Mouse (Mus musculus) megakaryocyte, embryonic 14.5 days (primary cell): ENCODE measurements around the gene Gm3194. TPM values are rescaled to one million over a fixed set of nuclear protein-coding genes. Genes with fewer than 3 reads are reported as not detected.
"Not testable (repeated sequence)": the region's sequence is repeated elsewhere in the genome, so short reads cannot be mapped to it uniquely, and the experiment has no call there.

Source experiments
- H3K27me3 ChIP-seq: replicated peaks from 2 replicates; pipeline ENCODE3; 2012; ENCODE audit warnings: inconsistent platforms
- H3K36me3 ChIP-seq: replicated peaks from 2 replicates; pipeline ENCODE3; 2012; ENCODE audit warnings: low read length, inconsistent platforms, mixed read lengths
- H3K4me1 ChIP-seq: 2 replicates; pipeline ENCODE4 v1.6.1; 2012; ENCODE audit warnings: inconsistent platforms
- H3K4me3 ChIP-seq: replicated peaks from 2 replicates; pipeline ENCODE3; 2012; ENCODE audit warnings: moderate library complexity, mild to moderate bottlenecking, inconsistent platforms
- H3K9me3 ChIP-seq: 2 replicates; pipeline ENCODE4 v1.6.1; 2012; ENCODE audit warnings: inconsistent platforms
- polyA plus RNA-seq: library from polyadenylated mRNA; stranded (reverse); fragments of >175 nt; gene quantifications from 2 replicates; pipeline ENCODE4 v1.2.3, GENCODE M21; 2012; ENCODE audit warnings: low replicate concordance; ENCODE audit not compliant: insufficient read depth

The Gm3194 gene
- polyA plus RNA-seq = not detected in 2 replicates

DNA sequence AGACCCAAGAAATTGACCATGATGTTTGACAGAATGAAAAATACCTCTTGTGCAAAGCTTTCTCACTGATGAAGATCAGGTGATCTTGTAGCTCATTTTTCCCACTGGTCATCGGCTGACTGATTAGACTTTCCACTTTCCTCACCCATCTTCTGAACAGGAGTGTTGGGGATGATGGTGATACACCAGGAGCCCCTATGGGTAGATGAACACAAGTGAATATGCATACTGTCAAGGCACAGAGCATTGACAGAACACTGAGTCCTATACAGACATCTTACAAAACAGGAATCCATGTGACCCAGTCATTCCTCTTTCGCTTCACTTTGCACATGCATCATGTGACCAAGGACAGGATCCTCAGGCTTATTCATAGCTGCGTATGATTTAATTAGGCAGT is at the start of gene Gm3194:
Gene Gm3194, minus strand, starts transcription at position 101 of the 400 bp plus-strand sequence.
- not testable (repeated sequence) for H3K27me3 ChIP-seq, H3K4me1 ChIP-seq, H3K9me3 ChIP-seq, H3K36me3 ChIP-seq, H3K4me3 ChIP-seq

GRCm38 (mm10) chr14:5501374-5501773 is 46.1 kb upstream of the Gm3194 start, which contains the start of gene Gm3488:
Gm3488 (plus strand) TSS chr14:5501674.
- not testable (repeated sequence) for H3K4me3 ChIP-seq, H3K9me3 ChIP-seq, H3K36me3 ChIP-seq, H3K27me3 ChIP-seq, H3K4me1 ChIP-seq

DNA sequence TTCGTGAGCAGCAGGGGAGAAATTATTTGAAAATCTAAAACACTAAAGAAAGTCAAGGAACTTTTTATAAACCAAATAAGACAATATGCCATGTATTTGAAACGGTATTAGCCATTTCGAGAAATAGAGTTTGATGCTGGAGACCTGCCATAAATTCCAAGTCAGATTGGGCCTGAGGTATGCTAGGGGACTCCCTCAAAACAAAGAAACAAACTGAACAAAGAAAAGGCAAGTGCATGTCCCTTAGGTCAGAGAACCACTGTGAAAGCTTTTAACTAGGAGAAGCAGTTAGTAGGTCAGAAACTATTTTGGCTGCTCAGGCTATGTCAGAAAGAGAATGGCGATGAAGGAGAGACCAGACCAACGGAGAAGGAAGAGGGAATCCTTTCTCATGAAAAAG is 28.6 kb upstream of the Gm3194 start, which contains the start of gene Gm3187:
Gene Gm3187, plus strand, starts transcription at position 301 of the 400 bp plus-strand sequence.
- not testable (repeated sequence) for H3K9me3 ChIP-seq, H3K36me3 ChIP-seq, H3K27me3 ChIP-seq, H3K4me3 ChIP-seq, H3K4me1 ChIP-seq

DNA sequence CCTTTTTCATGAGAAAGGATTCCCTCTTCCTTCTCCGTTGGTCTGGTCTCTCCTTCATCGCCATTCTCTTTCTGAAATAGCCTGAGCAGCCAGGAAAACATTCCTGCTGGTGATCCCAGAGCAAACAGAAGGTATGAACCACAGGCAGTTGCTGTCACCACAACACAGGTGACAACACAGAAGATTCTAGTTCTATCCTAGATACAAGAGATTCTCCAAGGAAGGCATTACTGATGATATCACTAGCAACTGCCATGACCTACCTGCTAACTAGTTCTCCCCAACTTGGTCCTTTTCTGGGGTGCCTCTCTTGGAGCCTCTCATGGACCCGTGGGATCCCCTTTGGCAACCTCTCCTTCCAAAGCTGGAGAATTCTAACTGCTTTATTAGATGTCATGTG is 22.5 kb upstream of the Gm3194 start, which contains the start of gene Gm8246:
Gene Gm8246, minus strand, starts transcription at position 101 of the 400 bp plus-strand sequence.
- not testable (repeated sequence) for H3K4me1 ChIP-seq, H3K27me3 ChIP-seq, H3K4me3 ChIP-seq, H3K9me3 ChIP-seq, H3K36me3 ChIP-seq

- not testable (repeated sequence) for H3K27me3 ChIP-seq, H3K4me1 ChIP-seq, H3K9me3 ChIP-seq, H3K36me3 ChIP-seq, H3K4me3 ChIP-seq
These were observed 5.2 kb upstream of the Gm3194 start for GRCm38 (mm10) chr14:5460469-5460868.

GRCm38 (mm10) chr14:5388949-5389348 is 66.3 kb downstream of the Gm3194 start, which contains the start of gene Gm3500:
Gm3500 (minus strand) TSS chr14:5389049.
- not testable (repeated sequence) for H3K4me1 ChIP-seq, H3K4me3 ChIP-seq, H3K36me3 ChIP-seq, H3K27me3 ChIP-seq, H3K9me3 ChIP-seq

Other genes with a start within 250 kb of the Gm3194 start
- not detected in 2 replicates for gene Gm3526, start 194.9 kb downstream of the Gm3194 start, polyA plus RNA-seq
- gene Gm3542, start 120.5 kb downstream of the Gm3194 start, polyA plus RNA-seq = not detected in 2 replicates
- gene Gm3500, start 66.4 kb downstream of the Gm3194 start, polyA plus RNA-seq = not detected in 2 replicates
- gene Gm8246, start 22.4 kb upstream of the Gm3194 start, polyA plus RNA-seq = not detected in 2 replicates
- not detected in 2 replicates for gene Gm3187, start 28.7 kb upstream of the Gm3194 start, polyA plus RNA-seq
- gene Gm3488, start 46.2 kb upstream of the Gm3194 start, polyA plus RNA-seq = not detected in 2 replicates
- not detected in 2 replicates for gene Gm3532, start 83.0 kb upstream of the Gm3194 start, polyA plus RNA-seq
- gene Gm8265, start 177.6 kb upstream of the Gm3194 start, polyA plus RNA-seq = not detected in 2 replicates
- gene Gm9603, start 232.0 kb upstream of the Gm3194 start, polyA plus RNA-seq = not detected in 2 replicates